Mouse (Mus musculus) megakaryocyte, embryonic 14.5 days (primary cell): ENCODE measurements around the gene Tmem147. TPM values are rescaled to one million over a fixed set of nuclear protein-coding genes. Genes with fewer than 3 reads are reported as not detected.

Experiments used
- H3K27me3 ChIP-seq: replicated peaks from 2 replicates; pipeline ENCODE3; 2012; ENCODE audit warnings: inconsistent platforms
- H3K36me3 ChIP-seq: replicated peaks from 2 replicates; pipeline ENCODE3; 2012; ENCODE audit warnings: low read length, inconsistent platforms, mixed read lengths
- H3K4me1 ChIP-seq: 2 replicates; pipeline ENCODE4 v1.6.1; 2012; ENCODE audit warnings: inconsistent platforms
- H3K4me3 ChIP-seq: replicated peaks from 2 replicates; pipeline ENCODE3; 2012; ENCODE audit warnings: moderate library complexity, mild to moderate bottlenecking, inconsistent platforms
- H3K9me3 ChIP-seq: 2 replicates; pipeline ENCODE4 v1.6.1; 2012; ENCODE audit warnings: inconsistent platforms
- FLI1 ChIP-seq: IDR thresholded peaks from 2 replicates; pipeline ENCODE4 v1.6.1; 2012; ENCODE audit warnings: low read length, inconsistent platforms, mixed read lengths
- GATA1 ChIP-seq: IDR thresholded peaks from 3 replicates; pipeline ENCODE4 v1.6.1; 2012; ENCODE audit warnings: mixed read lengths, low read length, inconsistent platforms, borderline replicate concordance
- polyA plus RNA-seq: library from polyadenylated mRNA; stranded (reverse); fragments of >175 nt; gene quantifications from 2 replicates; pipeline ENCODE4 v1.2.3, GENCODE M21; 2012; ENCODE audit warnings: low replicate concordance; ENCODE audit not compliant: insufficient read depth

Tmem147 gene
- 25.4 and 46.3 TPM in 2 replicates for polyA plus RNA-seq

GRCm38 (mm10) chr7:30729396-30730063 is at the start of gene Tmem147:
Gene Tmem147 (minus strand): TSS chr7:30729540.
- H3K9me3 ChIP-seq = no peaks in the 10 kb centered on the region
- no peak for TF ChIP-seq GATA1
- no peak for TF ChIP-seq FLI1
- no peaks in the 10 kb centered on the region for H3K27me3 ChIP-seq
- peaks cover 68% of the 10 kb centered on the region for H3K36me3 ChIP-seq
- peaks cover 41% of the 10 kb centered on the region for H3K4me1 ChIP-seq
- H3K4me3 ChIP-seq = peak within 1 kb of the TSS; percentile 97

GRCm38 (mm10) chr7:30777911-30778310 is 48.6 kb upstream of the Tmem147 start:
- H3K9me3 ChIP-seq = no peaks in the 10 kb centered on the region
- TF ChIP-seq GATA1 (no peak), FLI1 (no peak)
- peaks cover 36% of the 10 kb centered on the region for H3K4me1 ChIP-seq
- no peaks in the 10 kb centered on the region for H3K36me3 ChIP-seq
- H3K27me3 ChIP-seq = peaks cover 24% of the 10 kb centered on the region
- no peak overlapping the region for H3K4me3 ChIP-seq

GRCm38 (mm10) chr7:30777081-30777579 is 47.8 kb upstream of the Tmem147 start:
- Histone ChIP-seq H3K36me3 (no peaks in the 10 kb centered on the region), H3K4me3 (no peak overlapping the region), H3K27me3 (peaks cover 24% of the 10 kb centered on the region), H3K9me3 (peaks cover 2% of the 10 kb centered on the region; the same call in 1 of the 2 replicates), H3K4me1 (peaks cover 33% of the 10 kb centered on the region)
- TF ChIP-seq GATA1 = no peak
- TF ChIP-seq FLI1 = no peak

DNA sequence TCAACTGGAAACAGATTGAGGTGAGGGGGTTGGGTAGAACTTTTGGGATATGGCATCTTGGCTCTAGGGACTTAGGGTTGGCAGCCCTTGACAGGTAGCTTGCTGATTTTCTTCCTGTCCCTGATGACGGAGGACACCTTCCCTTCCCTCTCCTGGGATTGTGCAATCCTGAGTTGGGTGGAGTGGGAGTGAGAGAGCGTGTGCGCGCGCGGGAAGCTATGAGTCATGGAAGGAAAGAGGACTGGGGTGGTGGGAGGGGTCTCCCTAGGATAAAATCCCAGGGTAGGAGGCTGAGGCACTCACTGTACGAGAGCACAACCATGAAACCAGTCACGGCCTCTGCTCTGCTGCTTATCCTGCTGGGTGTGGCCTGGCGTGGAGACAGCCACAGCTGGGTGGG is 46.8 kb upstream of the Tmem147 start:
- peaks cover 24% of the 10 kb centered on the region for H3K27me3 ChIP-seq
- TF ChIP-seq GATA1 (no peak), FLI1 (no peak)
- no peak overlapping the region for H3K4me3 ChIP-seq
- H3K9me3 ChIP-seq = peaks cover 12% of the 10 kb centered on the region
- H3K36me3 ChIP-seq = no peaks in the 10 kb centered on the region
- peaks cover 26% of the 10 kb centered on the region for H3K4me1 ChIP-seq

- H3K36me3 ChIP-seq = no peaks in the 10 kb centered on the region
- H3K27me3 ChIP-seq = peaks cover 42% of the 10 kb centered on the region
- peaks cover 13% of the 10 kb centered on the region for H3K9me3 ChIP-seq
- no peak for TF ChIP-seq GATA1
- TF ChIP-seq FLI1 = no peak
- no peak overlapping the region for H3K4me3 ChIP-seq
- peaks cover 35% of the 10 kb centered on the region for H3K4me1 ChIP-seq
Measured at GRCm38 (mm10) chr7:30769236-30769635, 39.9 kb upstream of the Tmem147 start.

DNA sequence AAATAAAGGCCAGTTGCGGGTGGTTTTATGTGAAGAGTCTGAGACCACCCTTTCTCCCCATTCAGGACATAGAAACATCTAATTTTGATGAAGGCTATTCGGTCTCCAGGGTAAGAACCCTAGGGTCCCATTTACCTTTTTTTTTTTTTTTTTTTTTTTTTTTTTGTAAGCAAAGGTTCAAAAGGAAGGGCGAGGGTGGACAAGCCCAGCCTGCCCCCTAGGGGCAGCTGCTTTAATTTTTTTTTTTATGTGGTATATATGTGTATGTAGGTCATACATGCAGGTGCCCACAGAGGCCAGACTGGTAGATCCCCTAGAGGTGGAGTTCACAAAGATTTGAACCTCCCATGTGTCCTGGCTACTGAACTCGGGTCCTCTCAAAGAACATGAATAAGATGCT is 37.1 kb upstream of the Tmem147 start:
- peaks cover 53% of the 10 kb centered on the region for H3K27me3 ChIP-seq
- peaks cover 57% of the 10 kb centered on the region for H3K4me1 ChIP-seq
- H3K36me3 ChIP-seq = no peaks in the 10 kb centered on the region
- peaks cover 4% of the 10 kb centered on the region; the same call in 1 of the 2 replicates for H3K9me3 ChIP-seq
- TF ChIP-seq FLI1 = no peak
- TF ChIP-seq GATA1 = no peak
- no peak overlapping the region for H3K4me3 ChIP-seq

GRCm38 (mm10) chr7:30765173-30765572 is 35.8 kb upstream of the Tmem147 start:
- H3K4me1 ChIP-seq = peaks cover 64% of the 10 kb centered on the region
- H3K27me3 ChIP-seq = peaks cover 50% of the 10 kb centered on the region
- H3K4me3 ChIP-seq = peak overlapping the region; percentile 53
- TF ChIP-seq GATA1 (no peak), FLI1 (no peak)
- no peaks in the 10 kb centered on the region for H3K9me3 ChIP-seq
- H3K36me3 ChIP-seq = no peaks in the 10 kb centered on the region

GRCm38 (mm10) chr7:30763456-30763855 is 34.1 kb upstream of the Tmem147 start, which contains the start of gene Dmkn:
Gene Dmkn (plus strand): TSS chr7:30763756.
- TF ChIP-seq FLI1 (no peak), GATA1 (no peak)
- H3K4me3 ChIP-seq = no peak within 1 kb of the TSS
- H3K27me3 ChIP-seq = peaks cover 42% of the 10 kb centered on the region
- peaks cover 65% of the 10 kb centered on the region for H3K4me1 ChIP-seq
- no peaks in the 10 kb centered on the region for H3K9me3 ChIP-seq
- no peaks in the 10 kb centered on the region for H3K36me3 ChIP-seq

- Histone ChIP-seq H3K4me1 (peaks cover 60% of the 10 kb centered on the region), H3K27me3 (peaks cover 35% of the 10 kb centered on the region), H3K9me3 (no peaks in the 10 kb centered on the region), H3K4me3 (no peak overlapping the region), H3K36me3 (no peaks in the 10 kb centered on the region)
- TF ChIP-seq GATA1 = no peak
- TF ChIP-seq FLI1 = no peak
Measured at GRCm38 (mm10) chr7:30761769-30762352, 32.5 kb upstream of the Tmem147 start.

- Histone ChIP-seq H3K36me3 (peaks cover 8% of the 10 kb centered on the region), H3K27me3 (peaks cover 25% of the 10 kb centered on the region), H3K4me3 (no peak overlapping the region), H3K4me1 (peaks cover 44% of the 10 kb centered on the region), H3K9me3 (peaks cover 22% of the 10 kb centered on the region)
- TF ChIP-seq FLI1 (no peak), GATA1 (no peak)
Measured at GRCm38 (mm10) chr7:30758853-30759252, 29.5 kb upstream of the Tmem147 start.
